Mouse (Mus musculus): ENCODE measurements around the gene Ctsc. TPM values are rescaled to one million over a fixed set of nuclear protein-coding genes. Genes with fewer than 3 reads are reported as not detected.

The Ctsc gene
- 23.8 and 28.1 TPM in 2 replicates for polyA plus RNA-seq (2015; fragmentation: Nextera tagmentation; extraction: Ambion mirVana)

GRCm38 (mm10) chr7:88277858-88278627, at the start of gene Ctsc:
Gene Ctsc (plus strand): TSS chr7:88278085.

Other genes with a start within 250 kb of the Ctsc start
- gene Rab38, start 152.2 kb downstream of the Ctsc start, polyA plus RNA-seq (2015; fragmentation: Nextera tagmentation; extraction: Ambion mirVana), result 4.1 and 4.6 TPM in 2 replicates

Measured in neural tube, postnatal 0 days (tissue).